Mouse (Mus musculus) limb, embryonic 14.5 days (tissue): ENCODE results near the gene Olfr319. TPM values are rescaled to one million over a fixed set of nuclear protein-coding genes. Genes with fewer than 3 reads are reported as not detected.
"Not testable (repeated sequence)": the region's sequence is repeated elsewhere in the genome, so short reads cannot be mapped to it uniquely, and the experiment has no call there.

ENCODE experiments used
- ATAC-seq: fragments of 200-750 bp; cut with Nextera tagmentation; 2 replicates; pipeline ENCODE4 v1.8.0; 2017; ENCODE audit warnings: low read depth, moderate number of reproducible peaks, moderate TSS enrichment; ENCODE audit not compliant: low FRiP score
- DNase-seq: peaks from one replicate; pipeline ENCODE4 v3.0.0-alpha.2; 2015; ENCODE audit warnings: low spot score
- H3K27ac ChIP-seq: fragments of 300-500 bp; sonication (generic); replicated peaks from 2 replicates; pipeline ENCODE4 v1.5.1; 2014; ENCODE audit warnings: low read depth, mild to moderate bottlenecking, low read length, moderate library complexity, mixed read lengths
- H3K27me3 ChIP-seq: fragments of 300-500 bp; sonication (generic); 2 replicates; pipeline ENCODE4 v1.6.1; 2014; ENCODE audit warnings: low read length, mixed read lengths; ENCODE audit not compliant: control insufficient read depth, insufficient read depth
- H3K36me3 ChIP-seq: fragments of 300-500 bp; sonication (generic); 2 replicates; pipeline ENCODE4 v1.6.1; 2014; ENCODE audit warnings: mild to moderate bottlenecking, low read length, moderate library complexity, mixed read lengths; ENCODE audit not compliant: control insufficient read depth, insufficient read depth
- H3K4me1 ChIP-seq: fragments of 300-500 bp; sonication (generic); 2 replicates; pipeline ENCODE4 v1.6.1; 2014; ENCODE audit warnings: antibody characterized with exemption, low read length, mixed read lengths; ENCODE audit not compliant: control insufficient read depth, insufficient read depth
- H3K4me2 ChIP-seq: fragments of 300-500 bp; sonication (generic); replicated peaks from 2 replicates; pipeline ENCODE4 v1.6.1; 2014; ENCODE audit warnings: low read depth, mild to moderate bottlenecking, low read length, moderate library complexity; ENCODE audit not compliant: severe bottlenecking
- H3K4me3 ChIP-seq: fragments of 300-500 bp; sonication (generic); replicated peaks from 2 replicates; pipeline ENCODE4 v1.5.1; 2014; ENCODE audit warnings: low read length
- H3K9ac ChIP-seq: fragments of 300-500 bp; sonication (generic); 2 replicates; pipeline ENCODE4 v1.6.1; 2014; ENCODE audit warnings: mild to moderate bottlenecking, low read depth, low read length, moderate library complexity; ENCODE audit not compliant: severe bottlenecking
- H3K9me3 ChIP-seq: fragments of 300-500 bp; sonication (generic); 2 replicates; pipeline ENCODE4 v1.6.1; 2016; ENCODE audit warnings: low read length; ENCODE audit not compliant: control insufficient read depth
- POLR2A ChIP-seq: fragments of 200-500 bp; IDR thresholded peaks from 2 replicates; pipeline ENCODE4 v1.8.0; 2012; ENCODE audit warnings: inconsistent platforms, mild to moderate bottlenecking, moderate library complexity, borderline replicate concordance; ENCODE audit not compliant: insufficient read depth, insufficient read length; ENCODE audit errors: extremely low read depth
- WGBS: fragments of 180-500 bp; shearing (Covaris S2); extraction: QIAGEN DNeasy Blood & Tissue Kit; methylation state at CpG from one replicate; pipeline ENCODE4 v1.1.7; 2014; 5-methylcytosine and 5-hydroxymethylcytosine counted together
- polyA plus RNA-seq, 2 experiments: library from polyadenylated mRNA; depleted of rRNA in 1 of 2; stranded (reverse) in 1 of 2; unstranded in 1 of 2; fragments of >200 nt; fragmentation: Nextera tagmentation in 1 of 2; extraction: Ambion mirVana in 1 of 2; gene quantifications; 2 replicates each; pipeline versions ENCODE4 v1.2.1 to v1.2.3; 2012 to 2014

Olfr319 gene
- polyA plus RNA-seq, 2 experiments, result not detected

- Histone ChIP-seq H3K27ac (no peak within 1 kb of the TSS), H3K9me3 (no peaks in the 10 kb centered on the region), H3K9ac (no peak within 1 kb of the TSS), H3K4me1 (no peaks in the 10 kb centered on the region), H3K4me2 (no peak within 1 kb of the TSS), H3K27me3 (no peaks in the 10 kb centered on the region), H3K36me3 (no peaks in the 10 kb centered on the region), H3K4me3 (no peak within 1 kb of the TSS)
- ATAC-seq (no peak), DNase-seq (no peak)
- WGBS, result 68% methylated on average over 4 of the region's 4 CpGs
- no peak for TF ChIP-seq POLR2A
Measured at GRCm38 (mm10) chr11:58738792-58739262, 39.9 kb downstream of the Olfr319 start, which contains the start of gene Olfr317. TSS of gene Olfr317 (minus strand) at chr11:58739212.

GRCm38 (mm10) chr11:58751096-58751495, 52.1 kb downstream of the Olfr319 start:
- not testable (repeated sequence) for ATAC-seq, H3K27me3 ChIP-seq, H3K9ac ChIP-seq, H3K4me3 ChIP-seq, H3K27ac ChIP-seq, H3K4me2 ChIP-seq, H3K4me1 ChIP-seq, DNase-seq, H3K9me3 ChIP-seq, H3K36me3 ChIP-seq
- 91% methylated on average over 18 of the region's 18 CpGs for WGBS

- 83% methylated on average over 2 of the region's 2 CpGs for WGBS
Measured at GRCm38 (mm10) chr11:58752434-58752833, 53.5 kb downstream of the Olfr319 start, which contains the start of gene Olfr316. TSS of gene Olfr316 (plus strand) at chr11:58752734.

More at GRCm38 (mm10) chr11:58752434-58752833, 53.5 kb downstream of the Olfr319 start, which contains the start of gene Olfr316:
- Histone ChIP-seq H3K36me3 (no peaks in the 10 kb centered on the region), H3K4me2 (no peak within 1 kb of the TSS), H3K27ac (no peak within 1 kb of the TSS), H3K9ac (no peak within 1 kb of the TSS), H3K27me3 (no peaks in the 10 kb centered on the region), H3K4me3 (no peak within 1 kb of the TSS), H3K9me3 (no peaks in the 10 kb centered on the region), H3K4me1 (no peaks in the 10 kb centered on the region)
- no peak for TF ChIP-seq POLR2A
- no peak for ATAC-seq
- no peak for DNase-seq

Other genes with a start within 250 kb of the Olfr319 start
- not detected in 2 replicates for gene Lypd9, start 246.2 kb upstream of the Olfr319 start, polyA plus RNA-seq (2012; rRNA removed)
- gene Lypd9, start 246.2 kb upstream of the Olfr319 start, polyA plus RNA-seq (2014; fragmentation: Nextera tagmentation; extraction: Ambion mirVana), result not detected in 2 replicates
- not detected in 2 replicates for gene Olfr30, start 236.9 kb upstream of the Olfr319 start, polyA plus RNA-seq (2012; rRNA removed)
- gene Olfr30, start 236.9 kb upstream of the Olfr319 start, polyA plus RNA-seq (2014; fragmentation: Nextera tagmentation; extraction: Ambion mirVana), result not detected in 2 replicates
- gene Olfr332, start 206.6 kb upstream of the Olfr319 start, polyA plus RNA-seq (2012; rRNA removed), result not detected in 2 replicates
- not detected in 2 replicates for gene Olfr332, start 206.6 kb upstream of the Olfr319 start, polyA plus RNA-seq (2014; fragmentation: Nextera tagmentation; extraction: Ambion mirVana)
- not detected in 2 replicates for gene Olfr331, start 196.6 kb upstream of the Olfr319 start, polyA plus RNA-seq (2012; rRNA removed)
- not detected in 2 replicates for gene Olfr331, start 196.6 kb upstream of the Olfr319 start, polyA plus RNA-seq (2014; fragmentation: Nextera tagmentation; extraction: Ambion mirVana)
- gene Olfr330, start 164.3 kb upstream of the Olfr319 start, polyA plus RNA-seq (2012; rRNA removed), result 0.06 TPM in 1 of 2 replicates, not detected in the other
- not detected in 2 replicates for gene Olfr330, start 164.3 kb upstream of the Olfr319 start, polyA plus RNA-seq (2014; fragmentation: Nextera tagmentation; extraction: Ambion mirVana)
- gene Olfr329-ps, start 152.7 kb upstream of the Olfr319 start, polyA plus RNA-seq (2012; rRNA removed), result 0.09 TPM in 1 of 2 replicates, not detected in the other
- gene Olfr329-ps, start 152.7 kb upstream of the Olfr319 start, polyA plus RNA-seq (2014; fragmentation: Nextera tagmentation; extraction: Ambion mirVana), result not detected in 2 replicates
- 0.01 TPM in 1 of 2 replicates, not detected in the other for gene Olfr328, start 143.5 kb upstream of the Olfr319 start, polyA plus RNA-seq (2012; rRNA removed)
- 0.07 and 0.11 TPM in 2 replicates for gene Olfr328, start 143.5 kb upstream of the Olfr319 start, polyA plus RNA-seq (2014; fragmentation: Nextera tagmentation; extraction: Ambion mirVana)
- gene Olfr224, start 128.6 kb upstream of the Olfr319 start, polyA plus RNA-seq (2012; rRNA removed), result 0.09 and 0.15 TPM in 2 replicates
- gene Olfr224, start 128.6 kb upstream of the Olfr319 start, polyA plus RNA-seq (2014; fragmentation: Nextera tagmentation; extraction: Ambion mirVana), result not detected in 2 replicates
- not detected in 2 replicates for gene Olfr325, start 121.4 kb upstream of the Olfr319 start, polyA plus RNA-seq (2012; rRNA removed)
- not detected in 2 replicates for gene Olfr325, start 121.4 kb upstream of the Olfr319 start, polyA plus RNA-seq (2014; fragmentation: Nextera tagmentation; extraction: Ambion mirVana)
- gene Olfr324, start 104.0 kb upstream of the Olfr319 start, polyA plus RNA-seq (2012; rRNA removed), result not detected in 2 replicates
- gene Olfr324, start 104.0 kb upstream of the Olfr319 start, polyA plus RNA-seq (2014; fragmentation: Nextera tagmentation; extraction: Ambion mirVana), result not detected in 2 replicates
- gene 2210407C18Rik, start 83.1 kb upstream of the Olfr319 start, polyA plus RNA-seq (2012; rRNA removed), result not detected in 2 replicates
- not detected in 2 replicates for gene 2210407C18Rik, start 83.1 kb upstream of the Olfr319 start, polyA plus RNA-seq (2014; fragmentation: Nextera tagmentation; extraction: Ambion mirVana)
- gene Olfr323, start 68.7 kb upstream of the Olfr319 start, polyA plus RNA-seq (2012; rRNA removed), result not detected in 2 replicates
- gene Olfr323, start 68.7 kb upstream of the Olfr319 start, polyA plus RNA-seq (2014; fragmentation: Nextera tagmentation; extraction: Ambion mirVana), result not detected in 2 replicates
- 0.06 and 0.14 TPM in 2 replicates for gene Trim58, start 58.7 kb upstream of the Olfr319 start, polyA plus RNA-seq (2012; rRNA removed)
- gene Trim58, start 58.7 kb upstream of the Olfr319 start, polyA plus RNA-seq (2014; fragmentation: Nextera tagmentation; extraction: Ambion mirVana), result not detected in 2 replicates
- not detected in 2 replicates for gene Olfr322, start 40.4 kb upstream of the Olfr319 start, polyA plus RNA-seq (2012; rRNA removed)
- not detected in 2 replicates for gene Olfr322, start 40.4 kb upstream of the Olfr319 start, polyA plus RNA-seq (2014; fragmentation: Nextera tagmentation; extraction: Ambion mirVana)
- not detected in 2 replicates for gene Olfr320, start 18.1 kb upstream of the Olfr319 start, polyA plus RNA-seq (2012; rRNA removed)
- not detected in 2 replicates for gene Olfr320, start 18.1 kb upstream of the Olfr319 start, polyA plus RNA-seq (2014; fragmentation: Nextera tagmentation; extraction: Ambion mirVana)
- gene Olfr318, start 24.9 kb downstream of the Olfr319 start, polyA plus RNA-seq (2012; rRNA removed), result not detected in 2 replicates
- not detected in 2 replicates for gene Olfr318, start 24.9 kb downstream of the Olfr319 start, polyA plus RNA-seq (2014; fragmentation: Nextera tagmentation; extraction: Ambion mirVana)
- gene Olfr317, start 40.0 kb downstream of the Olfr319 start, polyA plus RNA-seq (2012; rRNA removed), result not detected in 2 replicates
- gene Olfr317, start 40.0 kb downstream of the Olfr319 start, polyA plus RNA-seq (2014; fragmentation: Nextera tagmentation; extraction: Ambion mirVana), result not detected in 2 replicates
- not detected in 2 replicates for gene Olfr316, start 53.6 kb downstream of the Olfr319 start, polyA plus RNA-seq (2012; rRNA removed)
- not detected in 2 replicates for gene Olfr316, start 53.6 kb downstream of the Olfr319 start, polyA plus RNA-seq (2014; fragmentation: Nextera tagmentation; extraction: Ambion mirVana)
- gene Olfr315, start 74.0 kb downstream of the Olfr319 start, polyA plus RNA-seq (2012; rRNA removed), result not detected in 2 replicates
- not detected in 2 replicates for gene Olfr315, start 74.0 kb downstream of the Olfr319 start, polyA plus RNA-seq (2014; fragmentation: Nextera tagmentation; extraction: Ambion mirVana)
- gene Olfr314, start 83.8 kb downstream of the Olfr319 start, polyA plus RNA-seq (2012; rRNA removed), result not detected in 2 replicates
- gene Olfr314, start 83.8 kb downstream of the Olfr319 start, polyA plus RNA-seq (2014; fragmentation: Nextera tagmentation; extraction: Ambion mirVana), result not detected in 2 replicates
- not detected in 2 replicates for gene Fam183b, start 102.8 kb downstream of the Olfr319 start, polyA plus RNA-seq (2012; rRNA removed)
- gene Fam183b, start 102.8 kb downstream of the Olfr319 start, polyA plus RNA-seq (2014; fragmentation: Nextera tagmentation; extraction: Ambion mirVana), result not detected in 2 replicates
- gene Olfr313, start 115.8 kb downstream of the Olfr319 start, polyA plus RNA-seq (2012; rRNA removed), result not detected in 2 replicates
- gene Olfr313, start 115.8 kb downstream of the Olfr319 start, polyA plus RNA-seq (2014; fragmentation: Nextera tagmentation; extraction: Ambion mirVana), result not detected in 2 replicates
- not detected in 2 replicates for gene Olfr312, start 130.1 kb downstream of the Olfr319 start, polyA plus RNA-seq (2012; rRNA removed)
- not detected in 2 replicates for gene Olfr312, start 130.1 kb downstream of the Olfr319 start, polyA plus RNA-seq (2014; fragmentation: Nextera tagmentation; extraction: Ambion mirVana)
- gene Olfr311, start 140.1 kb downstream of the Olfr319 start, polyA plus RNA-seq (2012; rRNA removed), result not detected in 2 replicates
- gene Olfr311, start 140.1 kb downstream of the Olfr319 start, polyA plus RNA-seq (2014; fragmentation: Nextera tagmentation; extraction: Ambion mirVana), result not detected in 2 replicates
- 12.5 and 16.2 TPM in 2 replicates for gene Gm12258, start 148.0 kb downstream of the Olfr319 start, polyA plus RNA-seq (2012; rRNA removed)
- 10.7 and 10.9 TPM in 2 replicates for gene Gm12258, start 148.0 kb downstream of the Olfr319 start, polyA plus RNA-seq (2014; fragmentation: Nextera tagmentation; extraction: Ambion mirVana)
- 5.5 and 5.7 TPM in 2 replicates for gene 2810021J22Rik, start 168.1 kb downstream of the Olfr319 start, polyA plus RNA-seq (2012; rRNA removed)
- gene 2810021J22Rik, start 168.1 kb downstream of the Olfr319 start, polyA plus RNA-seq (2014; fragmentation: Nextera tagmentation; extraction: Ambion mirVana), result 7.8 and 9.2 TPM in 2 replicates
- gene Zfp39, start 205.1 kb downstream of the Olfr319 start, polyA plus RNA-seq (2012; rRNA removed), result 5.0 and 6.4 TPM in 2 replicates
- 7.4 and 7.7 TPM in 2 replicates for gene Zfp39, start 205.1 kb downstream of the Olfr319 start, polyA plus RNA-seq (2014; fragmentation: Nextera tagmentation; extraction: Ambion mirVana)
- 0.04 and 0.05 TPM in 2 replicates for gene Btnl10, start 218.7 kb downstream of the Olfr319 start, polyA plus RNA-seq (2012; rRNA removed)
- not detected in 2 replicates for gene Btnl10, start 218.7 kb downstream of the Olfr319 start, polyA plus RNA-seq (2014; fragmentation: Nextera tagmentation; extraction: Ambion mirVana)
- 248 and 327 TPM in 2 replicates for gene Rnf187, start 239.8 kb downstream of the Olfr319 start, polyA plus RNA-seq (2012; rRNA removed)
- 284 and 312 TPM in 2 replicates for gene Rnf187, start 239.8 kb downstream of the Olfr319 start, polyA plus RNA-seq (2014; fragmentation: Nextera tagmentation; extraction: Ambion mirVana)
- gene Hist3h2ba, start 249.8 kb downstream of the Olfr319 start, polyA plus RNA-seq (2012; rRNA removed), result 81.5 and 90.3 TPM in 2 replicates
- 14.6 and 19.3 TPM in 2 replicates for gene Hist3h2ba, start 249.8 kb downstream of the Olfr319 start, polyA plus RNA-seq (2014; fragmentation: Nextera tagmentation; extraction: Ambion mirVana)